Mouse (Mus musculus) megakaryocyte, embryonic 14.5 days (primary cell): Measurements from ENCODE around the gene Hoxb2. TPM values are rescaled to one million over a fixed set of nuclear protein-coding genes. Genes with fewer than 3 reads are reported as not detected.

ENCODE experiments used
- H3K27me3 ChIP-seq: replicated peaks from 2 replicates; pipeline ENCODE3; 2012; ENCODE audit warnings: inconsistent platforms
- H3K36me3 ChIP-seq: replicated peaks from 2 replicates; pipeline ENCODE3; 2012; ENCODE audit warnings: low read length, inconsistent platforms, mixed read lengths
- H3K4me1 ChIP-seq: 2 replicates; pipeline ENCODE4 v1.6.1; 2012; ENCODE audit warnings: inconsistent platforms
- H3K4me3 ChIP-seq: replicated peaks from 2 replicates; pipeline ENCODE3; 2012; ENCODE audit warnings: moderate library complexity, mild to moderate bottlenecking, inconsistent platforms
- H3K9me3 ChIP-seq: 2 replicates; pipeline ENCODE4 v1.6.1; 2012; ENCODE audit warnings: inconsistent platforms
- FLI1 ChIP-seq: IDR thresholded peaks from 2 replicates; pipeline ENCODE4 v1.6.1; 2012; ENCODE audit warnings: low read length, inconsistent platforms, mixed read lengths
- GATA1 ChIP-seq: IDR thresholded peaks from 3 replicates; pipeline ENCODE4 v1.6.1; 2012; ENCODE audit warnings: mixed read lengths, low read length, inconsistent platforms, borderline replicate concordance
- polyA plus RNA-seq: library from polyadenylated mRNA; stranded (reverse); fragments of >175 nt; gene quantifications from 2 replicates; pipeline ENCODE4 v1.2.3, GENCODE M21; 2012; ENCODE audit warnings: low replicate concordance; ENCODE audit not compliant: insufficient read depth

Hoxb2 gene
- polyA plus RNA-seq, 1 experiment = not detected

- no peak overlapping the region for H3K4me3 ChIP-seq
- H3K27me3 ChIP-seq = peaks cover 85% of the 10 kb centered on the region
- no peaks in the 10 kb centered on the region for H3K36me3 ChIP-seq
- H3K9me3 ChIP-seq = peaks cover 4% of the 10 kb centered on the region; the same call in 1 of the 2 replicates
- no peaks in the 10 kb centered on the region; the same call in 1 of the 2 replicates for H3K4me1 ChIP-seq
- no peak for TF ChIP-seq GATA1
- TF ChIP-seq FLI1 = no peak
Observed at GRCm38 (mm10) chr11:96344061-96344877, 6.1 kb upstream of the Hoxb2 start.

GRCm38 (mm10) chr11:96344878-96345159 lies 5.5 kb upstream of the Hoxb2 start:
- no peak for TF ChIP-seq GATA1
- no peak for TF ChIP-seq FLI1
- H3K4me1 ChIP-seq = no peaks in the 10 kb centered on the region; the same call in 1 of the 2 replicates
- H3K27me3 ChIP-seq = peaks cover 85% of the 10 kb centered on the region
- peaks cover 4% of the 10 kb centered on the region; the same call in 1 of the 2 replicates for H3K9me3 ChIP-seq
- H3K36me3 ChIP-seq = no peaks in the 10 kb centered on the region
- H3K4me3 ChIP-seq = no peak overlapping the region

- Histone ChIP-seq H3K4me3 (no peak overlapping the region), H3K36me3 (no peaks in the 10 kb centered on the region), H3K9me3 (peaks cover 4% of the 10 kb centered on the region; the same call in 1 of the 2 replicates), H3K4me1 (no peaks in the 10 kb centered on the region; the same call in 1 of the 2 replicates), H3K27me3 (peaks cover 84% of the 10 kb centered on the region)
- no peak for TF ChIP-seq FLI1
- no peak for TF ChIP-seq GATA1
Observed at GRCm38 (mm10) chr11:96345220-96345892, 5.0 kb upstream of the Hoxb2 start.

DNA sequence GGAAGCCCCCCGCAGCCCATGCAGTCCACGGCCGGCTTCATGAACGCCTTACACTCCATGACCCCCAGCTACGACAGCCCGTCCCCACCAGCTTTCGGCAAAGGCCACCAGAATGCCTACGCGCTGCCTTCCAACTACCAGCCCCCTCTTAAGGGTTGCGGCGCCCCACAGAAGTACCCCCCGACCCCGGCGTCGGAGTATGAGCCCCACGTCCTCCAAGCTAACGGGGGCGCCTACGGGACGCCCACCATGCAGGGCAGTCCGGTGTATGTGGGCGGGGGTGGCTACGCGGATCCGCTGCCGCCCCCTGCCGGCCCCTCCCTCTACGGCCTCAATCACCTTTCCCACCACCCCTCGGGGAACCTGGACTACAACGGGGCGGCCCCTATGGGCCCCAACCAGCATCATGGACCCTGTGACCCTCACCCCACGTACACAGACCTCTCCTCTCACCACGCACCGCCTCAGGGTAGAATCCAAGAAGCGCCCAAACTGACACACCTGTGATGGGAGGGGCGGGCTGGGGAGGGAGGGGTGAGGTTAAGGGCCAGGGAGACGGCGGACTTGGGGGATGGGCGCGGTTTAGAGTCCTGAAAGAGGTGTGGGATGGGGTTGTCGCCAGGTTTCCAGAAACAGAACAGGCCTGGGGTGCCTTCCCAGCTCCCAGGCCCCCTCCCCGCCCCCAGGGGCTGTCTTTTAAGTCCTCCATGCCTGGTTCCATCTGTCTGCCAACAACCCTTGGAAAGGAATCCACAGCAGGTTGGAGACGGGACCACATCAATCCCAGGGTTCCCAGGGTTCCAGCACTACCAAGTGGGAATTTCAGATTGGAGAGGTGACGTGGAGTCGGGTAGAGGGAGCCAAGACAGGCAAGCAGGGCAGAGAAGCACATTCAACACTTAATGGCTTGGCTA lies 4.2 kb upstream of the Hoxb2 start:
- peaks cover 4% of the 10 kb centered on the region; the same call in 1 of the 2 replicates for H3K9me3 ChIP-seq
- no peak overlapping the region for H3K4me3 ChIP-seq
- TF ChIP-seq FLI1 = no peak
- TF ChIP-seq GATA1 = no peak
- peaks cover 83% of the 10 kb centered on the region for H3K27me3 ChIP-seq
- H3K4me1 ChIP-seq = no peaks in the 10 kb centered on the region; the same call in 1 of the 2 replicates
- no peaks in the 10 kb centered on the region for H3K36me3 ChIP-seq

GRCm38 (mm10) chr11:96346916-96347520 lies 3.3 kb upstream of the Hoxb2 start:
- H3K36me3 ChIP-seq = no peaks in the 10 kb centered on the region
- no peak overlapping the region for H3K4me3 ChIP-seq
- TF ChIP-seq FLI1 (no peak), GATA1 (no peak)
- peaks cover 4% of the 10 kb centered on the region; the same call in 1 of the 2 replicates for H3K9me3 ChIP-seq
- H3K4me1 ChIP-seq = peaks cover 3% of the 10 kb centered on the region; the same call in 1 of the 2 replicates
- H3K27me3 ChIP-seq = peaks cover 83% of the 10 kb centered on the region

DNA sequence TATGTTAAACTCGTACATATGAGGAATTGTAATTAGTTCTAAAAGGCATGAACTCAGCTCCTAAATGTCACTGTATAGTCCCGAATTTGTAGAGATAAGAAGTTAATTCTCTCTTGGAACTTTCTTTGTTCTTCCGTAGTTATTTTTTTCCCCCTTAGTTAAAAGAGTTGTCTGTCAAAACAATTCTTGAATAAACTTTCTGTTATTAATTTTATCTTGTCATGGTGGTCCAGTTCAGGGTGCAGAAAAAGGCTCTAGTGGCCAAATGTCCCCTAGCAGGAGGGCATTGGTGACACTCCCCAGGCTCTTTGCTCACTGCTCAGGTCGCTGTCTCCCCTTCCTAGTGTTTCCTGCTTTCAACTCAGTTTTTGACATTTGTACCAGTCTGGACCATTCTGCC lies 2.6 kb upstream of the Hoxb2 start:
- peaks cover 83% of the 10 kb centered on the region for H3K27me3 ChIP-seq

GRCm38 (mm10) chr11:96348141-96348928 lies 2.0 kb upstream of the Hoxb2 start:
- Histone ChIP-seq H3K9me3 (peaks cover 4% of the 10 kb centered on the region; the same call in 1 of the 2 replicates), H3K36me3 (no peaks in the 10 kb centered on the region), H3K4me3 (no peak overlapping the region), H3K4me1 (peaks cover 10% of the 10 kb centered on the region), H3K27me3 (peaks cover 85% of the 10 kb centered on the region)
- no peak for TF ChIP-seq FLI1
- TF ChIP-seq GATA1 = no peak

More for the DNA sequence above, 2.6 kb upstream of the Hoxb2 start:
- H3K9me3 ChIP-seq = peaks cover 4% of the 10 kb centered on the region; the same call in 1 of the 2 replicates
- peaks cover 4% of the 10 kb centered on the region; the same call in 1 of the 2 replicates for H3K4me1 ChIP-seq
- TF ChIP-seq FLI1 = no peak
- no peak for TF ChIP-seq GATA1
- no peak overlapping the region for H3K4me3 ChIP-seq
- no peaks in the 10 kb centered on the region for H3K36me3 ChIP-seq

- H3K27me3 ChIP-seq = peaks cover 84% of the 10 kb centered on the region
- peaks cover 4% of the 10 kb centered on the region; the same call in 1 of the 2 replicates for H3K9me3 ChIP-seq
- no peak overlapping the region for H3K4me3 ChIP-seq
- H3K4me1 ChIP-seq = peaks cover 10% of the 10 kb centered on the region
- no peak for TF ChIP-seq GATA1
- no peak for TF ChIP-seq FLI1
- H3K36me3 ChIP-seq = no peaks in the 10 kb centered on the region
Observed at GRCm38 (mm10) chr11:96348988-96349387, 1.3 kb upstream of the Hoxb2 start.
